Mouse (Mus musculus): ENCODE measurements around the gene Gm17087. TPM values are rescaled to one million over a fixed set of nuclear protein-coding genes. Genes with fewer than 3 reads are reported as not detected.

Gm17087 gene
- total RNA-seq (2022) = not detected

GRCm38 (mm10) chr17:8566850-8567249 lies at the start of gene Gm17087:
Gm17087 (minus strand) TSS chr17:8566950.
- DNase-seq (ENCODE audit: low spot score in 2 of 2) = no peak

DNA sequence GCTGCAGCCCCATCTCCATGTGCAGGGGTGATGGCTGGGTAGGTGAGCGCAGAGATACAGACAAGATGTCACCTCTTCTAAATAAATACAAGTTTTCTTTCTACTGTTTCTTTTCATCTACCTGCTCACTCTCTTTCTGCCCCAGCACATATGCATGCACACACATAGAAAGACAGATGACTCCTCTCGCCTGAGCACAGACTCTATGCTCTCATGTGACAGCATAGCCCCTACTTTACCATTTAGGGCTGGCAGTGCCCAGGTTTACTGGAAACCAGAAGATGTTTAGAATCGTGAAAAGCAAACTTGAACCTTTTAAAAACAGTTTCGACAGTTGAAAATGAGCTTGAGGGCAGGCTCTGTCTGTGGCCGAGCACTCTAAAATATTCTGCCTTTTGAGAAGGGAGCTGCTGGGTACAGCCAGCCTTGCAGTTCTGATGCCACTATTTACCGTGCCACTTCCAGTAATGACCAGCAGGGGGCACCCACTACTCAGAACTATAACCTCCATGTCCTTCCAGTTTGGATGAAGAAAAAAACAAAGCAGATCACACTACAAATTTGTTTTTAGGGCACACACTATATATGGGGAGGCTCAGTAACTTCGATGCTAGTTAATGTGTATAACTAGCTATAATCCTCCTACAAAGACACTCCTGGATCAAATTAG lies 47.3 kb upstream of the Gm17087 start:
- DNase-seq (ENCODE audit: low spot score in 2 of 2) = peak; percentile 70 to 79

DNA sequence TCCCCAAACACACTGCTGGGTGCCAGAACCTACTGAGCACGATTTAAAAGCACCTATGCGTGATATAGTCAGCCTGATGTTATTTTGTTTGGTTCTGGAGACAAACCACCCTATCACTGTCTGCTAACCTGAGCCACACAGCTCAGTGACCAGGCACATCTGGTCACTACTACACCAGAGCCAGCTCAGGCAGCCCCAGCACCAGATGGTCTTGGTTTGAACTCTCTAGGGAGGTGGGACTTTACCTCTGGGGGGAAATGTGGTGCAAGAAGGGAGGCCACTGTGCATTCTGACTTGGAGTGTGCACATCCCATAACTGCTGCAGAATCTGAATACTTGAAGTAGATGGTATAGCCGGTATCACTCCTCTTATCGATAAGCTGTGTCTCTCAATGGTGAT lies 45.2 kb upstream of the Gm17087 start:
- no peak for DNase-seq (ENCODE audit: low spot score in 2 of 2)

- DNase-seq (ENCODE audit: low spot score in 2 of 2) = no peak
These were observed 39.9 kb upstream of the Gm17087 start for GRCm38 (mm10) chr17:8606695-8607094.

DNA sequence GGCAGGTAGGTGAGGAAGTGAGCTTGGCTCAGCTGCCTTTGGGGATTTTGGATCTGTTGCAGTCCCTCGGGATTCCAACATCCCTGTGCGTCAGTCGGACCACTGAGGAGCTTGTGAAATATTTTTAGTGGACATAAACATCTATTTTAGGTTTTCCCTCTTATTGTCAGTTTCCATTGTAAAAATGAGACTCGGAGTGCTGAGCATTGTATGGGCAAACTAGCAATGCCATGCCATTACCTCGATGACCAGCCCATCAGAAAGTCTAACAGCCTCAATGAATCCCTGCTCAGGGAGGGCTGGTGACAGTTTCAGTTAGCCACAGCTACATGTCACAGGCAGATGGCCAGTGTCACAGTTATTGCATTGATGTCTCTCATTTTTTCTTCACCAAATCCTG lies 39.2 kb upstream of the Gm17087 start:
- DNase-seq (ENCODE audit: low spot score in 2 of 2) = no peak

DNA sequence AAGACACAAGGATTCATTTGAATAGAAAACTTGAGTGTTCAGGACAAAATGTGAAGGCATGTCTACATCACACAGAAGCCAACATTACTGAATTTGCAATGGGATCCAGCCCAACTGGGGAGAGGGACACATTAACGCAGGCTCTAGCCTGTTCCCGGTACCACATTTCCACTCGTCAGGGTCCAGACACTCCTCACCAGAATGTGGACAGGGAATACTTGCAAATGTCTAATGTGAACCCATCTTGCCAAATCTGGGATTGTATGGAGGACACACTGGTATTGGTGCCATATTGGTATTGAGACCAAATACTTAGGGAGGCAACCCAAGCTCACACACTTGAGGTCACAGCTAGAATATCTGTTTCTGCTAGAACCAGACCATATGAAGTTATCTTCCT lies 36.2 kb upstream of the Gm17087 start:
- DNase-seq (ENCODE audit: low spot score in 2 of 2) = no peak

DNA sequence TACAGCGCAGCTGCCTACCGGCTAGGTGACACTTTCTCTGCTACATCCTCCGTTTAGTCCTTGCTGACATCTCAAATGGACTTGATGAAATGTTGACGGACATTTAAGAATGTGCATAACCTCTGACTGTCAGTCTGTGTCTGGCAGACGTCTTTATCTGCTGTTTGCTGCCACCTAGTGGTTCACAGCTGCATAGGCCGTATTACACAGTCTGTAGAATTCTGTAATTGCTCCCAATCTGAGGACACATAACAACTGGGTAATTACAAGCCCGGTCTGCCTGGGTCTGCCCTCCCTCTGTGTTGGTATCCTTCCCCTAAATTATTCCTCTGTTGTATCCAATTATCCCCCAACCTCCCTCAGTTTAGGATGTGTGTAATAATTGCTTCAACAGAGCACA lies 31.0 kb upstream of the Gm17087 start:
- DNase-seq (ENCODE audit: low spot score in 2 of 2) = peak; percentile 24 to 28

- DNase-seq (ENCODE audit: low spot score in 2 of 2) = peak; percentile 20 to 29
These were observed 25.9 kb upstream of the Gm17087 start for GRCm38 (mm10) chr17:8592427-8593277.

- DNase-seq (ENCODE audit: low spot score in 2 of 2) = no peak
These were observed 14.8 kb upstream of the Gm17087 start for GRCm38 (mm10) chr17:8581579-8581978.

DNA sequence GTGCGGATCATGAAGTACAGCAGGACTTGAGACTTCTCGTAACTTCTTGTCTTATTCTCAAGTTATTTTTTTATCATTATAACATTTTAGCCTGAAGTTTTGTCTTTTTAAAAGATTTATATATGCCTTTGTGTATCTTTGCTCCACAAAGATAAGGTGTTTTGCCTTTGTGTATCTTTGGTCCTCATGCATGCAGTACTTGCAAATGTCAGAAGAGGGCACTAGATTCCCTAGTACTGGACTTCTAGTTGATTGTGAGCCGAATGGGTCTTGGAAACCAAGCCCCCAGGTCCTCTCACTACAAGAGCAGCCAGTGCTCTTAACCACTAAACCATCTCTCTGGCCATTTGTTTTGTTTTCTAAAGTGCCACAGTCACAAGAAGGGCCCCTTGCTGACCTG lies 13.6 kb upstream of the Gm17087 start:
- no peak for DNase-seq (ENCODE audit: low spot score in 2 of 2)

GRCm38 (mm10) chr17:8573542-8574260 lies 7.0 kb upstream of the Gm17087 start:
- no peak for DNase-seq (ENCODE audit: low spot score in 2 of 2)

- DNase-seq (ENCODE audit: low spot score in 2 of 2) = no peak
These were observed 3.9 kb downstream of the Gm17087 start for GRCm38 (mm10) chr17:8562886-8563280.

DNA sequence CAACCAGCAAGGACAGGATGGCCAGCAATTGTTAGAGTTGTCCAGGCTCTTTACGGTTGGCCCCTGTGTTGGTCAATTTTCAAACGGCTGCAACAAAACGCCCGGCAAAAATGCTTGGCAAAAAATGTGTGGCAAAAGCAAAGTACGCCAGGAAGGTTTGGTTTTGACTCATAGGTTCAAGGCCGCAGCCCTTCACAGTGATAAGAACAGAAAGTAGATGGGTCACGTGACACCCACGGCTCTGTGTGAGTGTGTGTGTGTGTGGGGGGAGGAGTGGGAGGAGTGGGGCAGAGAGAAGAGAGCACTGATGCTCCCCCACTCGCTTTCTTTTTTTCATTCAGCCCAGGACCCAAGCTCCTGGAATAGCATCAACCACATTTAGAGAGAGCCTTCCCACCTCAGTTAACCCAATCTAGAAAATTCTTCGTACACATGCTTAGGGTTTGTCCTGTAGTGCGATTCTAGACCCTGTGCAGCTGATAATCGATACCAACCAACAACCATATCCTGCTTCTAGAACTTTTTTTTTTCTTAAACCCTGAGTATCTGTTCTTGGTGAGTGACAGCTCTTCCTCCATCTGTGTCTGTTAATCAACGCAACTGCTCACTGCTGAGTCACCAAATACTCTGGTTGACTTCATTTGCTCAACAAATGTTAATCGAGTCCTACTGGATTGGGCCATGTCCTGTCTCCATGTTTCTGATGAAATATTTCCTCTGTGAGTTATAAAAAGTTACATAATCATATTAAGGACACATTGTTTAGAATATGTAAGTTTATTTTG lies 4.5 kb downstream of the Gm17087 start:
- no peak for DNase-seq (ENCODE audit: low spot score in 2 of 2)

- DNase-seq (ENCODE audit: low spot score in 2 of 2) = no peak
These were observed 8.8 kb downstream of the Gm17087 start for GRCm38 (mm10) chr17:8557926-8558325.

DNA sequence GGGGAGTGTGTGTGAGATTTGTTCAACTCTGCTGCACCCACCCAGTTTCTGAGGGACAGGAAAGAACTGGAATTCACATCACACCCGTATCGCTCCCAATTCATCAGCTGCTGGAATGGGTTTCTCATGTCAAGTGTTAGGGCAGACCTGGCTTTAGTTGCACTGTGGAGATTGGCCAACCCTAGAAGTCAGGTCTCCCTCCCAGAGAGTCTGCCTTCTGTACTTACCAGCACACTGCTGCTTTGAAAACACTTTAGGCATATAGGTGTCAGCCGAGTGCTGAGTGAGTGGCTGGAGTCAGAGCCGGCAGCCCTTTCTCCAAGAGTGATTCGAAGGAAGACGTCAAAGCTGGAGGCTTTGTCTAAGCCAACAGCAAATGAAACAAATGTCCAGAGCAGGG lies 10.5 kb downstream of the Gm17087 start:
- no peak for DNase-seq (ENCODE audit: low spot score in 2 of 2)

DNA sequence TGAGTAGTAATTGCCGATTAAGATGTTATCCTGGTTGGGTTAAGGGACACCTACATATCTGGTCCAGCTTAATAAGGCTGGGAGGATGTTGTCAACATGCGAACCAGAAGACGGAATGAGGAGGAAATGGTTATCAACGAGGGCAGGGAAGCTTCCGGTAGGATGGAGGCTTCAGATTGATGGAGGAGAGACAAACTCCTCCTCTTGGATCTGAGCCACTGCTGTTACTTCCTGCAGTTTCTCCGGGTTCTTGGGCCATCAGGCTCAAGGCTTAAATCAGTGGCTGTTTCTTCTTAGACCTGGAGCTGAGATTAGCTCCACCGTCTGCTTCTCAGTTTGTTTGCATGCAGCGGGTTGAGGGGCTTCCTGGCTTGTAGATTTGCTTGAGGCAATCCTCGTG lies 11.0 kb downstream of the Gm17087 start:
- DNase-seq (ENCODE audit: low spot score in 2 of 2) = no peak

DNA sequence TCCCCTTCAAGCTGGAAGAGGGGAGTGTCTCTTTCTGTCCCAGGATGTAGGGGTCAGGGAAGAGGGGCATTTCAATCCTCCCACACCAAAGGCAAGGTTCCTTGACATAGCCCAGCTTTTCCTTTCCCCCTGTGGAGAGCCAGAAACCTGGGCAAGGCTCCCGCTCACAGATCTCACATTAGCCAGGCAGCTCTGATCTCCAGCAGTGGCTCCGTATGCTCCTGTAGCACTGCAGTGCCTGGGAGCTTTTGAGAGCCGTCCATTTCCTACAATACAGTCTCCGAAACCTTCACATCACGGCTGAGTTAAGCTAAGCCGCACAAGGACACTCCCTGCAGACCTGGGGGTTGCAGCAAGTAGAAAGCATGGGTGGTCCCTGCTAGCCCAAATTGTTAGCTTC lies 12.5 kb downstream of the Gm17087 start:
- DNase-seq (ENCODE audit: low spot score in 2 of 2) = no peak

GRCm38 (mm10) chr17:8553601-8554000 lies 13.1 kb downstream of the Gm17087 start:
- DNase-seq (ENCODE audit: low spot score in 2 of 2) = no peak

DNA sequence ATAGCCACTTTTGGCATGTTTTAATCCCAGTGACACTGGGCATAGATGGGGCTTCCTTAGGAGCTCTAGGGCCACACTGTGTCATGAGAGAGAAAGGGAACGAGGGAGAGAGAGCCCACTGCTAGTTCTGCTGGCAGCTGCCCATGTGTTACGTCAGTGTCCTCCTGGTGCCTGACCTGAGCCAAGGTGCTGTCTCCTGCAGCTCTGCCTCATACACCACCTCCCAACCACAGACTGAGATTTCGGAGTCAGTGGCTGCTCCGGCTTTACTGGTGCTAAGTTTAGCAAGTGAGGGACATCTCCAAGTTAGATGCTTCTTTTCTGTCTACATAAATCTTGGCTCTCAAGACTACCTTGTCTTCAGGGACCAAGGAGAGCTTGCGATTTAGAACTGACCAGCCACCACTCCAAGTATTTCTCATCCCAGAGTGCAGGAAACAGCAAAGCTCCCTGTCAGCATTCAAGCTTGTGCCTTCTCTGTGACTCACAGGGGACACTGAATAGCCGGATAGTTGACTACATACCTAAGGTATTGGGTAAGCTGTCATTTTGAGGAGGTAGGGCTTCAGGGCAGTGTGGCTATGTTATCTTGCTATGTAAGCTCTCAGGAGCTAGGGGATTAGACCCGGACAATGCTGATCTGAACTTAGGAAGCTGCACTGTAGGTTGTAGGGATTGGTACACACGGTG lies 14.3 kb downstream of the Gm17087 start:
- DNase-seq (ENCODE audit: low spot score in 2 of 2) = no peak

DNA sequence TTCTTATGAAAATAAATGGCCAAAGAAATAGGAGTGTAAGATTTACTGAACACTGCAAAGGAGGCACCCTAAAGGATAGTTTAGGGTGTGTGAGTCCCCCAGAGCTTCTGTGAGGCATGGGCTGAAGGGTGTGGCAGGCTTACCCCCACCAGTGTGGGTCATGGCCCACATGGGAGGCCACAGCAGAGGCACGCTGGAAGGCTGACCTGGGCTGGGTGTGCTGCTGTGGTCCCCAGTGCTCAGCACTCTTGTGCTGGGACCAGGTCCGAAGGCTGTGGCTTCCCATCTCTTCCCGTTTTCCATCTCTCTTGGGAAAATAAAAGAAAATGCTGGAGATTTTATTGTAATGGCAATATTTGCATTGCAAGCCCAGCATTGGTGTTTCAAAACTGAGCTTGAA lies 15.1 kb downstream of the Gm17087 start:
- no peak for DNase-seq (ENCODE audit: low spot score in 2 of 2)

DNA sequence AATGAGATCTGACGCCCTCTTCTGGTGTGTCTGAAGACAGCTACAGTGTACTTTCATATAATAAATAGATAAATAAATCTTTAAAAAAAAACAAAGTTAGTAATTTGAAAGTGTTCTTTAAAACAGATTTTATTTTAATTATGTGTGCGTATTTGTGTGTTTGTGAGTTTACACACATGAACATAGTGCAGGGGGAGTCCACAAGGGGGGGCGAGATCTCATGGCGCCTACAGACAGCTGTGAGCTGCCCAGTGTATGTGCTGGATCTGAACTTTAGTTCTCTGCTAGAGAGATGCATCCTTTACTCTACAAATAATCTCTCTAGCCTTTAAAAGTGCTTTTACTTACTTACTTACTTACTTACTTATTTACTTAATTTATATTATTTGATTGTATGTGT lies 18.0 kb downstream of the Gm17087 start:
- no peak for DNase-seq (ENCODE audit: low spot score in 2 of 2)

All from gastrocnemius, adult 8-10 months (tissue).